Mouse (Mus musculus) midbrain, embryonic 14.5 days (tissue): Measurements from ENCODE around the gene Adgrl3. TPM values are rescaled to one million over a fixed set of nuclear protein-coding genes. Genes with fewer than 3 reads are reported as not detected.

Source experiments
- ATAC-seq: fragments of 200-750 bp; cut with Nextera tagmentation; 2 replicates; pipeline ENCODE4 v1.8.0; 2017; ENCODE audit warnings: moderate number of reproducible peaks, moderate library complexity; ENCODE audit not compliant: low FRiP score, low TSS enrichment
- DNase-seq: peaks from one replicate; pipeline ENCODE4 v3.0.0-alpha.2; 2015
- H3K27ac ChIP-seq: fragments of 300-500 bp; sonication (generic); replicated peaks from 2 replicates; pipeline ENCODE4 v1.5.1; 2014; ENCODE audit warnings: mild to moderate bottlenecking, low read depth, low read length, moderate library complexity
- H3K27me3 ChIP-seq: fragments of 300-500 bp; sonication (generic); 2 replicates; pipeline ENCODE4 v1.6.1; 2014; ENCODE audit warnings: low read length, control low read depth, mixed read lengths; ENCODE audit not compliant: control insufficient read depth, insufficient read depth
- H3K36me3 ChIP-seq: fragments of 300-500 bp; sonication (generic); 2 replicates; pipeline ENCODE4 v1.6.1; 2014; ENCODE audit warnings: low read length, control low read depth; ENCODE audit not compliant: control insufficient read depth, insufficient read depth
- H3K4me1 ChIP-seq: fragments of 300-500 bp; sonication (generic); 2 replicates; pipeline ENCODE4 v1.6.1; 2014; ENCODE audit warnings: mild to moderate bottlenecking, antibody characterized with exemption, low read length, control low read depth; ENCODE audit not compliant: control insufficient read depth, insufficient read depth
- H3K4me2 ChIP-seq: fragments of 300-500 bp; sonication (generic); 2 replicates; pipeline ENCODE4 v1.6.1; 2014; ENCODE audit warnings: mild to moderate bottlenecking, low read length, moderate library complexity
- H3K4me3 ChIP-seq: fragments of 300-500 bp; sonication (generic); replicated peaks from 2 replicates; pipeline ENCODE4 v1.5.1; 2014; ENCODE audit warnings: low read depth, low read length
- H3K9ac ChIP-seq: fragments of 300-500 bp; sonication (generic); replicated peaks from 2 replicates; pipeline ENCODE4 v1.6.1; 2014; ENCODE audit warnings: mild to moderate bottlenecking, low read length, moderate library complexity
- H3K9me3 ChIP-seq: fragments of 300-500 bp; sonication (generic); 2 replicates; pipeline ENCODE4 v1.6.1; 2016; ENCODE audit warnings: low read length, control low read depth, mixed read lengths; ENCODE audit not compliant: control insufficient read depth
- WGBS: fragments of 180-500 bp; shearing (Covaris S2); extraction: QIAGEN DNeasy Blood & Tissue Kit; methylation state at CpG from one replicate; pipeline ENCODE4 v1.1.7; 2014; 5-methylcytosine and 5-hydroxymethylcytosine counted together
- polyA plus RNA-seq: library from polyadenylated mRNA; unstranded; fragments of >200 nt; fragmentation: Nextera tagmentation; extraction: Ambion mirVana; gene quantifications from 2 replicates; pipeline ENCODE4 v1.2.1, GENCODE M21; 2014

Gene Adgrl3
- polyA plus RNA-seq, 1 experiment from 2014 or later, result 77.5 TPM

GRCm38 (mm10) chr5:81317406-81318112 is 297.6 kb downstream of the Adgrl3 start:
- H3K27me3 ChIP-seq, result no peaks in the 10 kb centered on the region
- H3K27ac ChIP-seq, result no peak overlapping the region
- ATAC-seq (no peak), DNase-seq (no peak)
- H3K4me2 ChIP-seq, result no peak overlapping the region
- WGBS, result 94% methylated on average over 3 of the region's 3 CpGs
- no peak overlapping the region for H3K9ac ChIP-seq
- H3K36me3 ChIP-seq, result no peaks in the 10 kb centered on the region
- H3K9me3 ChIP-seq, result no peaks in the 10 kb centered on the region
- no peaks in the 10 kb centered on the region for H3K4me1 ChIP-seq
- no peak overlapping the region for H3K4me3 ChIP-seq

GRCm38 (mm10) chr5:81321276-81321934 is 301.5 kb downstream of the Adgrl3 start:
- WGBS, result 79% methylated on average over 2 of the region's 2 CpGs

GRCm38 (mm10) chr5:81322064-81322463 is 302.1 kb downstream of the Adgrl3 start:
- Histone ChIP-seq H3K9ac (no peak overlapping the region), H3K36me3 (no peaks in the 10 kb centered on the region), H3K4me3 (no peak overlapping the region), H3K9me3 (no peaks in the 10 kb centered on the region), H3K27ac (no peak overlapping the region), H3K27me3 (no peaks in the 10 kb centered on the region), H3K4me1 (0 out of 2 replicates have a peak, but pooled peaks cover 2% of the 10 kb centered on the region), H3K4me2 (no peak overlapping the region)
- DNase-seq, result no peak
- WGBS, result 93% methylated on average over 4 of the region's 4 CpGs
- ATAC-seq, result no peak

More at GRCm38 (mm10) chr5:81321276-81321934, 301.5 kb downstream of the Adgrl3 start:
- Histone ChIP-seq H3K4me2 (no peak overlapping the region), H3K4me3 (no peak overlapping the region), H3K27me3 (no peaks in the 10 kb centered on the region), H3K27ac (no peak overlapping the region), H3K9me3 (no peaks in the 10 kb centered on the region), H3K36me3 (no peaks in the 10 kb centered on the region), H3K4me1 (no peaks in the 10 kb centered on the region), H3K9ac (no peak overlapping the region)
- DNase-seq, result no peak
- ATAC-seq, result no peak

GRCm38 (mm10) chr5:81326916-81327315 is 307.0 kb downstream of the Adgrl3 start:
- ATAC-seq, result no peak
- Histone ChIP-seq H3K9ac (no peak overlapping the region), H3K27ac (no peak overlapping the region), H3K9me3 (no peaks in the 10 kb centered on the region), H3K27me3 (no peaks in the 10 kb centered on the region), H3K4me3 (no peak overlapping the region), H3K36me3 (no peaks in the 10 kb centered on the region), H3K4me2 (no peak overlapping the region), H3K4me1 (0 out of 2 replicates have a peak, but pooled peaks cover 7% of the 10 kb centered on the region)
- DNase-seq, result no peak
- WGBS, result 88% methylated on average over 4 of the region's 4 CpGs

- 95% methylated on average over 1 of the region's 1 CpGs for WGBS
- ATAC-seq, result no peak
- Histone ChIP-seq H3K9me3 (no peaks in the 10 kb centered on the region), H3K27me3 (no peaks in the 10 kb centered on the region), H3K36me3 (no peaks in the 10 kb centered on the region), H3K4me2 (no peak overlapping the region), H3K27ac (no peak overlapping the region), H3K4me1 (0 out of 2 replicates have a peak, but pooled peaks cover 7% of the 10 kb centered on the region), H3K4me3 (no peak overlapping the region), H3K9ac (no peak overlapping the region)
- DNase-seq, result no peak
These were observed 307.5 kb downstream of the Adgrl3 start for GRCm38 (mm10) chr5:81327392-81327791.

- ATAC-seq (peak; percentile 46), DNase-seq (peak; percentile 36)
- Histone ChIP-seq H3K4me1 (0 out of 2 replicates have a peak, but pooled peaks cover 7% of the 10 kb centered on the region), H3K9me3 (no peaks in the 10 kb centered on the region), H3K4me2 (peak overlapping the region; percentile 32), H3K36me3 (no peaks in the 10 kb centered on the region), H3K27me3 (no peaks in the 10 kb centered on the region), H3K9ac (no peak overlapping the region), H3K27ac (no peak overlapping the region), H3K4me3 (no peak overlapping the region)
- whole genome bisulfite sequencing, result 22% methylated on average over 18 of the region's 18 CpGs
These were observed 309.6 kb downstream of the Adgrl3 start for GRCm38 (mm10) chr5:81329571-81329971.

GRCm38 (mm10) chr5:81344330-81344729 is 324.4 kb downstream of the Adgrl3 start:
- Histone ChIP-seq H3K9ac (no peak overlapping the region), H3K4me3 (no peak overlapping the region), H3K9me3 (no peaks in the 10 kb centered on the region), H3K27ac (0 out of 2 replicates have a peak overlapping the region, but pooled peaks have one; percentile 49), H3K27me3 (no peaks in the 10 kb centered on the region), H3K4me2 (no peak overlapping the region), H3K36me3 (no peaks in the 10 kb centered on the region), H3K4me1 (peaks cover 3% of the 10 kb centered on the region; the same call in 1 of the 2 replicates)
- WGBS, result 16% methylated on average over 1 of the region's 1 CpGs
- DNase-seq (peak; percentile 27), ATAC-seq (no peak)

GRCm38 (mm10) chr5:81345096-81345435 is 325.1 kb downstream of the Adgrl3 start:
- no peak for ATAC-seq
- H3K4me1 ChIP-seq, result peaks cover 3% of the 10 kb centered on the region; the same call in 1 of the 2 replicates
- H3K9me3 ChIP-seq, result no peaks in the 10 kb centered on the region

More at GRCm38 (mm10) chr5:81345096-81345435, 325.1 kb downstream of the Adgrl3 start:
- H3K9ac ChIP-seq, result no peak overlapping the region
- no peak overlapping the region for H3K27ac ChIP-seq
- DNase-seq, result no peak
- H3K4me3 ChIP-seq, result no peak overlapping the region
- no peaks in the 10 kb centered on the region for H3K36me3 ChIP-seq
- WGBS, result 60% methylated on average over 3 of the region's 3 CpGs
- no peak overlapping the region for H3K4me2 ChIP-seq
- H3K27me3 ChIP-seq, result no peaks in the 10 kb centered on the region
